Mouse (Mus musculus) megakaryocyte progenitor cell, adult 5-6 weeks (primary cell): Measurements from ENCODE around the gene Hdgfl2. TPM values are rescaled to one million over a fixed set of nuclear protein-coding genes. Genes with fewer than 3 reads are reported as not detected.

Experiments used
- ATAC-seq: replicated peaks from 2 replicates; pipeline ENCODE4 v1.8.0; 2016; ENCODE audit warnings: mild to moderate bottlenecking, moderate TSS enrichment, inconsistent platforms; ENCODE audit not compliant: poor library complexity
- total RNA-seq, 2 experiments: library from RNA; stranded (forward) in 1 of 2; stranded (reverse) in 1 of 2; fragments of 157-497, 149-512 nt in 1 of 2; fragments of 200-1000 nt in 1 of 2; gene quantifications; 2 replicates each; pipeline versions ENCODE4 v1.2.3 to v1.2.4; 2015 to 2017

Gene Hdgfl2
- total RNA-seq (2015) (20.7 and 25.4 TPM in 2 replicates), total RNA-seq (2017) (80.0 and 87.8 TPM in 2 replicates)

- ATAC-seq = peak; percentile 67
These were observed at the start of gene Hdgfl2 for GRCm38 (mm10) chr17:56078880-56079795. Gene Hdgfl2 (plus strand): TSS chr17:56079634.

GRCm38 (mm10) chr17:56030238-56030870, 49.1 kb upstream of the Hdgfl2 start:
- no peak for ATAC-seq

- ATAC-seq = peak; percentile 87
These were observed 48.5 kb upstream of the Hdgfl2 start for GRCm38 (mm10) chr17:56030919-56031318.

DNA sequence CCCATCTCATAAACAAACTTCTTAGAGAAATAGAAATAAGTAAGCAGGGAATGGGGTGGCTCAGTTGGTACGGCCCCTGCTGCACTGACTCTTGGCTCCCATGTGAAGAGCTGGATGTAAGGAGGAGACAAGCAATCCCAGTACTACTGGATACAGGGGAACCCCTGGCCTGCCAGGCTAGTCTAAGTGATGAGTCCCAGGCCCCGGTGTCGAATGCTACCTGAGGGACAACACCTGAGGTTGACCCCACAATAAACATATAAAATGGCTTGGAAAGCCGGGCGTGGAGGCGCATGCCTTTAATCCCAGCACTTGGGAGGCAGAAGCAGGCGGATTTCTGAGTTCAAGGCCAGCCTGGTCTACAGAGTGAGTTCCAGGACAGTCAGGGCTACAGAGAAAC, 48.0 kb upstream of the Hdgfl2 start:
- no peak for ATAC-seq

DNA sequence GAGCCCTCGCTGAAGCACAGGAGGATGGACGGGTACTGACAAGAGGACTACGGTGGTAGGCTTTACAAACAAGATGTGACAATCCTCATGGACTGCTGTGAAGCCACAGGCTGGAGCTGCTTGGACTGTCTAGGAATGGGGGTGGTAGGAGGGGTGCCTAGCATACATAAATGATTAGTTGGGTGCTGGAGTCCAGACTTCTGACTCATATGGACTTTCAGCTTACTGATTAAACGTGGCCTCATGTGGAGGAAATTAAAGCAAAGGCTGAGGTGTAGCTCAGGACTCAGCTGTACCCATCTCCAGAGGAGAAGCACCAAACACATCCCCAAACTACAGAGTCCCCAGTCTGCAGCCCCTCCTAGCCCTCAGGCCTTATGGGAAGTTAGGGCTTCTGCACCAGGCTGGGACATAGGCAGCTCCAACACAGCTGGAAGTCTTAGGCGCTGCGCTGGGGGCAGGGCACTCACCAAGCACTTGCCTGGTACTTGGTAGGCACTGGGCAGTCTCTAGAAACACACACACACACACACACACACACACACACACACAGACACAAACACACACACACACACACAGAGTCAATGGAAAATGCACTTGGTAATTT, 47.2 kb upstream of the Hdgfl2 start:
- ATAC-seq = no peak

DNA sequence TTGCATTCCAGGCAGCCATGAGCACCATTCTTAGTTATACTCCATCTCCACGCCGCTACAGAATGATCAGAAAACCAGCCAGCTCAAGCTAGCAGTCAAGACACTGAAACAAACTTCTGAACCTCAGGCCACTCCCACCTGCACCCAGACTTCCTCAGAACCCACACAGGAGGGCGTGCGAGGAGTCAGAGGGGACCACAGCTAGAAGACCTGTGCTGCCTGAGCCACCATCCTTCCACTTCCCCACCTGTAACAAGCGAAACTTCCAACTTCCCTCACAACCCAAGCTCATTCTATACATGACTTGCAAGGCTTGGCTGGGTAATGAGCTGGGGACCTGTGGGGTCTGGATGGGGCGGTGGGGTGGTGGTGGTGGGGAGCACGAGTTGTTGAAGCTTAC, 46.6 kb upstream of the Hdgfl2 start:
- peak; percentile 14 for ATAC-seq

DNA sequence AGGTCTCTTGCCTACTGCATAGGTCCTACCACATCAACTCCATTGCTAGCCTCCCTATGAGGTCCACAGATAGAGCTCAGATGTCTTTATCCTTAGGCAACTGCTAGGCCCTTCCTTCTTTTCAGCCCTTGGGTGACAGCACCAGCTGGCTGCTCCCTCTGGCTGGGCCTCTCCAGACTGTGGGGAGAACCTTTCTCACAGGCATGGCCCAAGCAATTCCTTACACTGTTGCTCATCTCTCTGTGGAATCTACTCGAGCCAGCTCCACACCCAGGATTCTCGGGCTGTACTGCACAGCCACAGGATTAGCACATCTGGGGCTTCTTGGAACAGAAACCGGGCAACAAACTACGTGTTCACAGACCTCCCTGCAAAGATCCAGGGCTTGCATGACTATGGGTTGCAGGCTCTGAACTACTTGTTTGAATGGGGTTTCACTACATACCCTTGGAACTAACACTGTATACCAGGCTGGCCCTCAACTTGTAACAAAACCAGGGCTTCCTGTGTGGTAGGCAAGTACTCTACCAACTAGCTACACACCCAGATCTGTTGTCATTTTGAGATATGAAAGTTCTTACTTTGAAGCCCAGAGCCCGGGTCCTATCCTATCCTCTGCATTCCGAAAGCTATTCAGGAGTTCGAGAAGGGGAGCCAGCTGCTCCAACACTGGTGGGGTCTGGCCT, 45.3 kb upstream of the Hdgfl2 start:
- ATAC-seq = no peak

DNA sequence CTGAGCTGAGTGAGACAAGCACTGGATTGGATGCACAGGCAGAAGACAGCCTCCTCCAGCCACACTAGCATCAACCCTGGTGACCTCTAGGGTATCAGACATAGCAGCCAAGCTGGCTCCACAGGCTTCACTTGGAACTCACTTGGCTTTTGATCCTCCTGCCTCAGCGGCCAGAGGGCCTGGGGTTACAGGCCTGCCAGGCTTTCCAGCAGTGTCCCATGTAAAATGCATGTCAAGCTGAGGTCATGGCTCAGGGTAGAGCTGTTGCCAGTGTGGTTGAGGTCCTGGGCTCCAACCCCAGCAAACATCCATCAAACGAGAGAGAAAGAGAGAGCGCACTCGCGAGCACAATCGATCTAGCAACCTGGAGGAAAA, 44.7 kb upstream of the Hdgfl2 start:
- no peak for ATAC-seq

DNA sequence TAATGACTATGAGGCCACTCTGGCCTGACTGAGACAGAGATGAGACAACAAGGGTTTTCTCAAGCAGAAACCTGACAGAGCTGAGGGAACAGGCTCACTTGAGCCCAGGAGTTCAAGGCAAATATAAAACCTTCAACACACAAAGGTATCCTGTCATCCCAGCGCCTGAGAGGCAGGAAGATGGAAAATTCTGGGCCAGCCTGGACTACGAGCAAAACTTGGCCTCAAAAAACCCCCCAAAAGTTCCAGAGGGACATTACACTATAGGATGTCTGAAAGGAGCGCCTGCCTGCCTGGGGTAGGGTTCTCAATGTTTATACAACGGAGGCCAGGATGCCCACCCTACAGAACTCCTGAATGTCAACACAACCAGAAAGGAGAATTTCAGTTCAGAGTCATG, 44.2 kb upstream of the Hdgfl2 start:
- no peak for ATAC-seq

GRCm38 (mm10) chr17:56036176-56036900, 43.1 kb upstream of the Hdgfl2 start, which contains the start of gene Sh3gl1:
Gene Sh3gl1 (minus strand): TSS chr17:56036635.
- ATAC-seq = peak; percentile 79

DNA sequence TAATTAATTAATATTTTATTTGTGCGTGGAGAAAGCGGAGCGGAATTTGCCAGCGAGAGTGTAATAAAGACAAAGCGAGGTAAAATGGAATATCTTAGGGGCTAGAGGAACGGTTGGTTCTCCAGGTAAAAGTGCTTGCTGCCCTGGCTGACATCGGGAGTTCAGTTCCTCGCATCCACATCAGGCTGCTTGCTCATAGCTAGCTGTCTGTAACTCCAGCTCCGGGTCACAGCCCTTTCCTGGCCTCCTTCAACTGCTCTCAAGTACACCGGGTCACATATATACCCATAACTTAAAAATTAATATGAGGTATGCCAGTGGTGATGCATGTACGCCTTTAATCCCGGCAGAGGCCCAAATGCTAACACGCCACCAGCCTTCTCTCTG, 42.5 kb upstream of the Hdgfl2 start:
- ATAC-seq = no peak

DNA sequence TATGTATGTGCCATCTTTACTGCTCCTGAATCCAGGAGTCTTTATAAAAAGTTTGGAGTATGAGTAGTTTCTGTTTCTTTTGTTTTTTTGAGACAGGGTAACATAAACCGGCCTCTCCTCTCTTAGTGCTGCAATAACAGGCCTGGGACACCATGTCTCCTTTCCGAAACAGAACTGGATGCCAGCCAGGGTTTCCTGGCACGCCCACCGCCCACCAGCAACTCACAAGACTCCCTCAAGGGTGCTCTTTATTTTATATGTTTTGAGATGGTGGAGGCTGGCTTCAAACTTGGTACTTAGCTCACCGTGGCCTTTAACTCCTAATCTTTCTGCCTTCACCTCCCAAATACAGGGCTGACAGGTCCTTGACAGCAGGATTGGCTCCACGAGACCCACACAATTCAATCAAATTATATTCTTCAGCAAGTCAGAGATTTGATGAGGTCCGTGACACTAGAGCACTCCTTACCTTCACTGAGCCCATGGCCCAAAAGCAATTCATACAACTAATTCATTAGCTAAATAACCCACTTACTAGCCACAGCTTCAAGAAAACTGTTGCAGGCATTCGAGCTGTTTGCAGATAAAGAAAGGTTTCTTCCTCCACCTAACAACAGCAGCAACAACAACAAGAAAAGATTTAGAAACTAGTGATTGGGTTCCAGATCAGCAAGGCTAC, 40.7 kb upstream of the Hdgfl2 start:
- ATAC-seq = no peak

GRCm38 (mm10) chr17:56039345-56039744, 40.1 kb upstream of the Hdgfl2 start:
- ATAC-seq = no peak

GRCm38 (mm10) chr17:56040030-56040856, 39.2 kb upstream of the Hdgfl2 start, which contains the start of gene Chaf1a:
Gene Chaf1a (plus strand): TSS chr17:56040439.
- peak; percentile 62 for ATAC-seq

DNA sequence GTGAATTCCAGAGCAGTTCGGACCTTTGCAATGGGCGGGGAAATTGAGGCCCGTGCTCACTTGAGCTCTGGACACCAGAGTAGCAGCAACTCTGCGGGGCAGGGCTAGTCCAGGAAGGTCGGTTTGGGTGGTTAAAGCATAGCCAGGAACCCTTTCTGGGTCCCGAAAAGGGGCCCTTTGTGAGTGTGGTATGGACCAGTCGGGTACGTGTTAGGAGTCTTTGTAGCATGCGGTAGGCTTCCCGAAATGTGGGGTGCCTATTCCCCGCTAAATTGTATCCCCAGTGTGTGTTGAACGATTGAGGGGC, 38.6 kb upstream of the Hdgfl2 start:
- ATAC-seq = no peak

DNA sequence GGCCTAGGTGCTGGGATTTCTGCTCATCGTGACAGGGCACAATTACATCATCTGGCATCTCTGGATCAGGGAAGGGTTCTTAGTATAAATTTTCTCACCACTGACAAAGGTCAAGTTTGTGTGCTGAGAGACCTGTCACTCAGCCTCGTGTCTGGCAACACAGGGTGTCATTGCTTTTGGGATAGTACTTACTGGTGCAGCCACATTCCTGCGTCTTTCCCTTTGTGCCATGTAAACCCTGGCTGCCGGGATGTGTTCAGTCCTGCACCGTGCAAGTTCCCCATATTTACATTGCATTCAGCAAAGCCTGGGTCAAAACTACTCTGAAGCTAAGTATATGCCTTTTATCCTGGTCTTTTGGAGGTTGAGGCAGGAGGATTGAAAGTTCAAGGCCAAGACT, 28.1 kb upstream of the Hdgfl2 start:
- no peak for ATAC-seq

GRCm38 (mm10) chr17:56054938-56055337, 24.5 kb upstream of the Hdgfl2 start:
- ATAC-seq = no peak

GRCm38 (mm10) chr17:56055945-56056678, 23.3 kb upstream of the Hdgfl2 start:
- peak; percentile 54 for ATAC-seq
